Mouse (Mus musculus): ENCODE data around the gene Rgs11. TPM values are rescaled to one million over a fixed set of nuclear protein-coding genes. Genes with fewer than 3 reads are reported as not detected.
A peak's percentile ranks its signal among the peaks of the same experiment; 100 is the strongest.

The Rgs11 gene
- polyA plus RNA-seq, 1 experiment from 2014 or later, result 11.4 TPM

- Histone ChIP-seq H3K4me2 (peak within 1 kb of the TSS; percentile 75), H3K4me1 (peaks cover 12% of the 10 kb centered on the region), H3K9me3 (no peaks in the 10 kb centered on the region), H3K27ac (peak within 1 kb of the TSS; percentile 99), H3K36me3 (peaks cover 21% of the 10 kb centered on the region), H3K27me3 (no peaks in the 10 kb centered on the region), H3K9ac (peak within 1 kb of the TSS; percentile 99), H3K4me3 (peak within 1 kb of the TSS; percentile 97)
- under 1% methylated on average over 43 of the region's 43 CpGs for WGBS
- peak; percentile 89 for ATAC-seq (ENCODE audit: insufficient number of reproducible peaks, insufficient read depth, low FRiP score, low TSS enrichment, low read depth)
Measured at GRCm38 (mm10) chr17:26252539-26253251, 49.9 kb downstream of the Rgs11 start, which contains the start of gene Luc7l. Luc7l (plus strand) TSS chr17:26252896.

DNA sequence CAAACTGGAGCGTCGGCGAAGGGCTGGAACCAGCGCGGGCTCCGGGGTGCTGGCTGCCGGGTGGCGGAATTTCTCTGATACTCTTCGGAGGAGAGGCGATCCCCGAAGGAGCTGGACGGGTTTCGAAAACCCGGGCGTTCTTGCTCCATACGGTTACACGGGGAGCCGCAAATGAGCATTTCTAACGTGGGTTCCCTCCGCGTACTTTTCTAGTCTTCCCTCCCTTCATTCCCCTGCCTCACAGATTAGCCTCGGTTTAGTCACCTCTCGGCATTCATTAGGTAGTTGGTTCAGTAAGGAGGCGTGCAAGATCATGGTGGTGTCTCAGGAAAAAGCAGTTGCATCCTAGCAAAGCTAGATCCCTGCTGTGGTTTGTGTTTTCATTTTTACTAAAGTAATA, 50.6 kb downstream of the Rgs11 start:
- Histone ChIP-seq H3K36me3 (peaks cover 28% of the 10 kb centered on the region), H3K4me3 (peak overlapping the region; percentile 97), H3K4me1 (peaks cover 12% of the 10 kb centered on the region), H3K9ac (peak overlapping the region; percentile 99), H3K9me3 (no peaks in the 10 kb centered on the region), H3K27me3 (no peaks in the 10 kb centered on the region), H3K4me2 (peak overlapping the region; percentile 75), H3K27ac (peak overlapping the region; percentile 99)
- no peak for ATAC-seq (ENCODE audit: insufficient number of reproducible peaks, insufficient read depth, low FRiP score, low TSS enrichment, low read depth)
- under 1% methylated on average over 24 of the region's 24 CpGs for WGBS

DNA sequence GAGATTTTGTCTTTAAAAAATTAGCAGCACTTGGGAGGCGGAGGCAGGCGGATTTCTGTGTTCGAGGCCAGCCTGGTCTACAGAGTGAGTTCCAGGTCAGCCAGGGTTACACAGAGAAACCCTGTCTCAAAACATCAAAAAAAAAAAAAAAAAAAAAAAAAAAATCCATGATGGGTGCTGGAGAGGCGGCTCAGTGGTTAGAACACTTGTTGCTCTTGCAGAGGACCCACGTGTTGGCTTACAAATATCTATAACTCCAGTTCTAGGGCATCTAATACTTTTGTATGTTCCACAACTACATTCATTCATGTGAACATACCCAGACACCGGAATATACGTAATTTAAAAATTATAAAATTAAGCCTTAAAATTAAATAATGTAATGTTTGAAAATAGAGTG, 52.6 kb downstream of the Rgs11 start:
- WGBS, result 94% methylated on average over 7 of the region's 7 CpGs
- ATAC-seq (ENCODE audit: insufficient number of reproducible peaks, insufficient read depth, low FRiP score, low TSS enrichment, low read depth), result no peak
- no peak overlapping the region for H3K4me3 ChIP-seq
- H3K4me2 ChIP-seq, result no peak overlapping the region
- H3K9me3 ChIP-seq, result no peaks in the 10 kb centered on the region
- H3K4me1 ChIP-seq, result peaks cover 12% of the 10 kb centered on the region
- no peaks in the 10 kb centered on the region for H3K27me3 ChIP-seq
- H3K9ac ChIP-seq, result no peak overlapping the region
- peaks cover 45% of the 10 kb centered on the region for H3K36me3 ChIP-seq
- no peak overlapping the region for H3K27ac ChIP-seq

Other genes starting within 250 kb of the Rgs11 start
- gene Capn15, start 217.2 kb upstream of the Rgs11 start, polyA plus RNA-seq (2015; fragmentation: Nextera tagmentation; extraction: Ambion mirVana), result 23.4 and 24.2 TPM in 2 replicates
- gene Rab11fip3, start 133.4 kb upstream of the Rgs11 start, polyA plus RNA-seq (2015; fragmentation: Nextera tagmentation; extraction: Ambion mirVana), result 22.8 and 23.5 TPM in 2 replicates
- gene Decr2, start 112.6 kb upstream of the Rgs11 start, polyA plus RNA-seq (2015; fragmentation: Nextera tagmentation; extraction: Ambion mirVana), result 42.9 and 44.9 TPM in 2 replicates
- 138 and 142 TPM in 2 replicates for gene Nme4, start 107.3 kb upstream of the Rgs11 start, polyA plus RNA-seq (2015; fragmentation: Nextera tagmentation; extraction: Ambion mirVana)
- 1.4 and 1.7 TPM in 2 replicates for gene Tmem8, start 89.7 kb upstream of the Rgs11 start, polyA plus RNA-seq (2015; fragmentation: Nextera tagmentation; extraction: Ambion mirVana)
- gene Mrpl28, start 79.5 kb upstream of the Rgs11 start, polyA plus RNA-seq (2015; fragmentation: Nextera tagmentation; extraction: Ambion mirVana), result 180 and 209 TPM in 2 replicates
- gene Axin1, start 64.3 kb upstream of the Rgs11 start, polyA plus RNA-seq (2015; fragmentation: Nextera tagmentation; extraction: Ambion mirVana), result 9.9 and 10.5 TPM in 2 replicates
- gene Pdia2, start 3.9 kb upstream of the Rgs11 start, polyA plus RNA-seq (2015; fragmentation: Nextera tagmentation; extraction: Ambion mirVana), result 0.28 and 0.95 TPM in 2 replicates
- gene Arhgdig, start 4.8 kb downstream of the Rgs11 start, polyA plus RNA-seq (2015; fragmentation: Nextera tagmentation; extraction: Ambion mirVana), result 10.2 and 16.4 TPM in 2 replicates
- 39.1 and 43.1 TPM in 2 replicates for gene Fam234a, start 41.3 kb downstream of the Rgs11 start, polyA plus RNA-seq (2015; fragmentation: Nextera tagmentation; extraction: Ambion mirVana)
- 134 TPM in 2 replicates for gene Luc7l, start 49.9 kb downstream of the Rgs11 start, polyA plus RNA-seq (2015; fragmentation: Nextera tagmentation; extraction: Ambion mirVana)
- 0.67 and 0.89 TPM in 2 replicates for gene Neurl1b, start 211.9 kb downstream of the Rgs11 start, polyA plus RNA-seq (2015; fragmentation: Nextera tagmentation; extraction: Ambion mirVana)

Measured in embryonic facial prominence, embryonic 13.5 days (tissue).